In genomic region chr9:62365326-62366080, GRCm38 (mm10) we compare ENCODE assay signal across 10 mouse cellular contexts. TPM values are rescaled to one million over a fixed set of nuclear protein-coding genes. Genes with fewer than 3 reads are reported as not detected.
DNase-seq lines count a peak whose midpoint lies in the region; TF ChIP-seq lines count a peak whose summit lies in the region.
"Had no signal": no experiment of that assay in that cellular context is flagged by ENCODE, and none has a peak within 500 bp of the region (broad histone marks: within the 10 kb centered on the region; RNA-seq: fewer than 3 reads in every experiment).

No protein-coding gene starts in this region.

- no peaks in the 10 kb centered on the region for H3K27me3 ChIP-seq in liver, adult 2 months (ENCODE audit: control insufficient read depth, insufficient read depth, low read length)
- H3K27me3 ChIP-seq: embryonic facial prominence, embryonic 13.5 days had no signal

- peaks cover 50% of the 10 kb centered on the region for H3K79me2 ChIP-seq in liver, adult 2 months (ENCODE audit: control insufficient read depth, insufficient read depth, low read length)

- no peak for TF ChIP-seq POLR2A in liver, adult 2 months (IDR thresholded peaks at IDR 0.05; ENCODE audit: extremely low read depth, insufficient read depth, low read length)
- TF ChIP-seq POLR2A in bone marrow macrophage, adult 2 months (IDR thresholded peaks at IDR 0.05; ENCODE audit: borderline replicate concordance, low read depth, low read length), result no peak

- no peak for DNase-seq in gastrocnemius, adult 2 months
- no peak for DNase-seq in gastrocnemius, adult 18-20 months (ENCODE audit: low spot score)
- DNase-seq in liver, adult 2 months (ENCODE audit: extremely low read depth, low read depth, low spot score), result peak; percentile 64
- DNase-seq in liver, result no peak
- DNase-seq in kidney, postnatal 10 days, result peak; percentile 53
- no peak for DNase-seq in testis, postnatal 14 days (ENCODE audit: low spot score)
- no peak for DNase-seq in retina, embryonic 14.5 days (ENCODE audit: low spot score)
- DNase-seq: left cerebral cortex, postnatal 4 days had no signal

- H3K4me3 ChIP-seq in gastrocnemius, adult 2 months, result no peak overlapping the region
- H3K4me3 ChIP-seq in liver, adult 2 months (ENCODE audit: insufficient read depth, low read depth, low read length), result no peak overlapping the region
- no peak overlapping the region for H3K4me3 ChIP-seq in bone marrow macrophage, adult 2 months (ENCODE audit: insufficient read depth, low read length)
- H3K4me3 ChIP-seq: embryonic facial prominence, embryonic 13.5 days had no signal

- no peak for TF ChIP-seq CTCF in gastrocnemius, adult 2 months (IDR thresholded peaks at IDR 0.05)
- no peak for TF ChIP-seq CTCF in liver, adult 2 months (IDR thresholded peaks at IDR 0.05; ENCODE audit: low read depth, low read length)
- TF ChIP-seq CTCF in bone marrow macrophage, adult 2 months (IDR thresholded peaks at IDR 0.05; ENCODE audit: low read depth, low read length), result no peak

- intact Hi-C loops in gastrocnemius, adult 2 months (cut with DNase I), result no loop called here

- no peaks in the 10 kb centered on the region for H3K36me3 ChIP-seq in liver, adult 2 months (ENCODE audit: control insufficient read depth, insufficient read depth, low read length)
- H3K36me3 ChIP-seq: embryonic facial prominence, embryonic 13.5 days had no signal

- peak overlapping the region; percentile 87 for H3K27ac ChIP-seq in gastrocnemius, adult 2 months
- no peak overlapping the region; the same call in 1 of the 2 replicates for H3K27ac ChIP-seq in liver, adult 2 months (replicated peaks; ENCODE audit: insufficient read depth, low read depth, low read length)
- peak overlapping the region; percentile 45 for H3K27ac ChIP-seq in bone marrow macrophage, adult 2 months (ENCODE audit: insufficient read depth, low read depth, low read length)
- H3K27ac ChIP-seq: embryonic facial prominence, embryonic 13.5 days had no signal

- 27% methylated on average over 8 of the region's 8 CpGs for WGBS in liver, adult 2 months

- peaks cover 63% of the 10 kb centered on the region for H3K4me1 ChIP-seq in liver, adult 2 months (ENCODE audit: control insufficient read depth, insufficient read depth, low read length)
- H3K4me1 ChIP-seq in bone marrow macrophage, adult 2 months (ENCODE audit: control insufficient read depth, insufficient read depth, low read length), result peaks cover 75% of the 10 kb centered on the region

- no peak overlapping the region for H3K9ac ChIP-seq in liver, adult 2 months (ENCODE audit: low read depth, low read length)
- H3K9ac ChIP-seq: embryonic facial prominence, embryonic 13.5 days had no signal

RNA-seq across cellular contexts. Expression of gene Anp32a, which starts 24.4 kb away (rescaled TPM):
- 10 to 100 TPM; 62.8 to 88.2 TPM for total RNA-seq in gastrocnemius, adult 2 months (2021)
- 10 to 100 TPM; 66.9 to 86.5 TPM for total RNA-seq in gastrocnemius, adult 18-20 months (2021)
- total RNA-seq in liver, adult 2 months (2014; rRNA removed), result 78.8 and 96.2 TPM in 2 replicates
- 27.3 and 32.2 TPM in 2 replicates for polyA plus RNA-seq in liver, adult 2 months (2012; rRNA removed)
- polyA plus RNA-seq in bone marrow macrophage, adult 2 months (2012; ENCODE audit: insufficient read depth, insufficient read length, missing spikeins), result 351 and 354 TPM in 2 replicates

Comparison
In these comparisons a context has a peak if more than half of its experiments do, and no peak if none do; other contexts are left out.
1. DNase-seq: peak in liver, adult 2 months (single experiment) and kidney, postnatal 10 days (single experiment); none in gastrocnemius, adult 2 months (single experiment), gastrocnemius, adult 18-20 months (single experiment), liver (single experiment), testis, postnatal 14 days (single experiment) and retina, embryonic 14.5 days (single experiment).